Mouse (Mus musculus): ENCODE results near the gene Lrrc3. TPM values are rescaled to one million over a fixed set of nuclear protein-coding genes. Genes with fewer than 3 reads are reported as not detected.

The Lrrc3 gene
- polyA plus RNA-seq, 1 experiment, result 0.01 TPM

DNA sequence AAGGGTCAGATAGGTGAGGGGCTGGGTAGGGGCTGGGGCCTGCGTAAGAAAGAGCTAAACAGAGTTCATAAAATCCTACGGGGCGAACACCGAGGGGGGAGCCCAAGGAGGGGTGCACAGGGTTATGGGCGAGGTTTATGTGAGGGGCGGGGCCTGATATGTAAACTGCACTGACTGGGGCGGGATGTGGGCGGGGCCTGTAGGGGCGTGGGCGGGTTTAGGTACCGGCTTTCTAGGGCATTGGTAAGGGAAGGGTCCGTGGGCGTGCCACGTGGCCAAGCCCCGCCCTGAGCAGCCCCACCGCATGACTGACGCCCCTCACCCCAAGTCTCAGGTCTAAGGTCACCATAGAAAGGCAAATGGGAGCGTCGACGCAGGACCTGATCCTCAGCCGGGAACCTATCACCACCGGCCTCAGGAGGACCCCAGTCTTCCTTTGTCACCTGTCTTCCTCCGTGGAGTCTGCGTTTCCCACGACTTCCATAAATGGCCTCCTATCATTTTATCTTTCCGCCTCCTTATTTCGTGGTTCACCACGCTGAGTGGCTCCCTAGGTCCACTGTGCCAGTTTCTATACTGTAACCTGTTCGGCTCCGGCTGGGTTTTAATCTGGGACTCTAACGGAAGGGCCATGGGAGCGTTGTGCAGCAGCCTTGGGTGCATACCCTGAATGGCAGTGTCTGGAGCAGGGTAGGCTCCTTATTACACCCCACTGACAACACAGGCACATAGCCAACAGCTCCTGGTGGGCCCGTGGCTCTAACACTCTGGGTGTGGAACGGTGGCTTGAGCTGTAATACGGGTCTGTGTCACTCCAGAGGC, 769 bp upstream of the Lrrc3 start:
- Histone ChIP-seq H3ac (ENCODE audit: control insufficient read depth, insufficient read length) (no peak overlapping the region), H3K27me3 (ENCODE audit: control insufficient read depth, insufficient read depth, insufficient read length) (peaks cover 48% of the 10 kb centered on the region), H3K4me3 (no peak overlapping the region), H3K4me2 (ENCODE audit: low read depth) (no peak overlapping the region), H3K36me3 (ENCODE audit: control insufficient read depth, insufficient read depth) (no peaks in the 10 kb centered on the region), H3K79me2 (ENCODE audit: control insufficient read depth, insufficient read depth) (no peaks in the 10 kb centered on the region)
- no peak for TF ChIP-seq CEBPB (IDR thresholded peaks at IDR 0.05; ENCODE audit: insufficient read depth, poor library complexity, severe bottlenecking)
- TF ChIP-seq SRF (IDR thresholded peaks at IDR 0.05; ENCODE audit: control insufficient read depth, insufficient read length, low read depth), result no peak
- no peak for TF ChIP-seq TCF3 (IDR thresholded peaks at IDR 0.05; ENCODE audit: insufficient read length, low read depth)
- no peak for TF ChIP-seq REST (IDR thresholded peaks at IDR 0.05; ENCODE audit: insufficient read depth, insufficient read length)
- no peak for TF ChIP-seq USF1 (IDR thresholded peaks at IDR 0.05; ENCODE audit: low read depth)
- TF ChIP-seq MYOD1 (IDR thresholded peaks at IDR 0.05; ENCODE audit: control insufficient read depth in 1 of 3, insufficient read length in 2 of 3, low read depth in 2 of 3), result no peak
- TF ChIP-seq MAX (IDR thresholded peaks at IDR 0.05; ENCODE audit: low read depth), result no peak
- TF ChIP-seq TCF12 (IDR thresholded peaks at IDR 0.05; ENCODE audit: insufficient read depth, poor library complexity, severe bottlenecking), result no peak
- no peak for TF ChIP-seq E2F4 (IDR thresholded peaks at IDR 0.05; ENCODE audit: insufficient read depth)
- TF ChIP-seq POLR2A (IDR thresholded peaks at IDR 0.05; ENCODE audit: insufficient read length, low read depth), result no peak
- no peak for TF ChIP-seq MYOG (IDR thresholded peaks at IDR 0.05; ENCODE audit: control insufficient read depth in 1 of 3, insufficient read depth in 1 of 3, insufficient read length in 2 of 3, low read depth in 2 of 3)
- no peak for TF ChIP-seq POLR2AphosphoS2 (IDR thresholded peaks at IDR 0.05; ENCODE audit: insufficient read length, low read depth)

DNA sequence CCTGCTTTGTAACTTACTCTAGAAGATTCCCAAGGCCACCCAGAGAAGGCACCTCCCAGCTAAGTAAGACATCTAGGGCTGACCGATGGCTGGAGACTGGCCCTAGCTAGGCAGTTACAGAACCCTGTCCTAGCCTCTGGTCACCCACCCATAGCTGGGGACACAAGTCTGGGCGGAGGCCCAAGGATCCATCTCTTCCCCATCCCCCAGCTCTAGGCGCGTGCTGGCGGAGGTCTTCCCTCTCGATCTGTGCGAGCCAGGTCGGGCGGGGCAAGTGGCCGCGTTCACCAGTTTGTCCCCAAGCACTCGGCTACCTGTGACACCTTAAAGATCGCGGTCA, 495 bp downstream of the Lrrc3 start:
- Histone ChIP-seq H3ac (ENCODE audit: control insufficient read depth, insufficient read length) (no peak overlapping the region), H3K79me2 (ENCODE audit: control insufficient read depth, insufficient read depth) (no peaks in the 10 kb centered on the region), H3K27me3 (ENCODE audit: control insufficient read depth, insufficient read depth, insufficient read length) (peaks cover 50% of the 10 kb centered on the region), H3K4me2 (ENCODE audit: low read depth) (no peak overlapping the region), H3K4me3 (no peak overlapping the region), H3K36me3 (ENCODE audit: control insufficient read depth, insufficient read depth) (no peaks in the 10 kb centered on the region)
- no peak for TF ChIP-seq MYOG (IDR thresholded peaks at IDR 0.05; ENCODE audit: control insufficient read depth in 1 of 3, insufficient read depth in 1 of 3, insufficient read length in 2 of 3, low read depth in 2 of 3)
- TF ChIP-seq TCF12 (IDR thresholded peaks at IDR 0.05; ENCODE audit: insufficient read depth, poor library complexity, severe bottlenecking), result no peak
- no peak for TF ChIP-seq POLR2AphosphoS2 (IDR thresholded peaks at IDR 0.05; ENCODE audit: insufficient read length, low read depth)
- no peak for TF ChIP-seq MAX (IDR thresholded peaks at IDR 0.05; ENCODE audit: low read depth)
- no peak for TF ChIP-seq TCF3 (IDR thresholded peaks at IDR 0.05; ENCODE audit: insufficient read length, low read depth)
- no peak for TF ChIP-seq POLR2A (IDR thresholded peaks at IDR 0.05; ENCODE audit: insufficient read length, low read depth)
- no peak for TF ChIP-seq MYOD1 (IDR thresholded peaks at IDR 0.05; ENCODE audit: control insufficient read depth in 1 of 3, insufficient read length in 2 of 3, low read depth in 2 of 3)
- TF ChIP-seq REST (IDR thresholded peaks at IDR 0.05; ENCODE audit: insufficient read depth, insufficient read length), result no peak
- TF ChIP-seq E2F4 (IDR thresholded peaks at IDR 0.05; ENCODE audit: insufficient read depth), result no peak
- TF ChIP-seq CEBPB (IDR thresholded peaks at IDR 0.05; ENCODE audit: insufficient read depth, poor library complexity, severe bottlenecking), result no peak
- TF ChIP-seq USF1 (IDR thresholded peaks at IDR 0.05; ENCODE audit: low read depth), result no peak
- no peak for TF ChIP-seq SRF (IDR thresholded peaks at IDR 0.05; ENCODE audit: control insufficient read depth, insufficient read length, low read depth)

DNA sequence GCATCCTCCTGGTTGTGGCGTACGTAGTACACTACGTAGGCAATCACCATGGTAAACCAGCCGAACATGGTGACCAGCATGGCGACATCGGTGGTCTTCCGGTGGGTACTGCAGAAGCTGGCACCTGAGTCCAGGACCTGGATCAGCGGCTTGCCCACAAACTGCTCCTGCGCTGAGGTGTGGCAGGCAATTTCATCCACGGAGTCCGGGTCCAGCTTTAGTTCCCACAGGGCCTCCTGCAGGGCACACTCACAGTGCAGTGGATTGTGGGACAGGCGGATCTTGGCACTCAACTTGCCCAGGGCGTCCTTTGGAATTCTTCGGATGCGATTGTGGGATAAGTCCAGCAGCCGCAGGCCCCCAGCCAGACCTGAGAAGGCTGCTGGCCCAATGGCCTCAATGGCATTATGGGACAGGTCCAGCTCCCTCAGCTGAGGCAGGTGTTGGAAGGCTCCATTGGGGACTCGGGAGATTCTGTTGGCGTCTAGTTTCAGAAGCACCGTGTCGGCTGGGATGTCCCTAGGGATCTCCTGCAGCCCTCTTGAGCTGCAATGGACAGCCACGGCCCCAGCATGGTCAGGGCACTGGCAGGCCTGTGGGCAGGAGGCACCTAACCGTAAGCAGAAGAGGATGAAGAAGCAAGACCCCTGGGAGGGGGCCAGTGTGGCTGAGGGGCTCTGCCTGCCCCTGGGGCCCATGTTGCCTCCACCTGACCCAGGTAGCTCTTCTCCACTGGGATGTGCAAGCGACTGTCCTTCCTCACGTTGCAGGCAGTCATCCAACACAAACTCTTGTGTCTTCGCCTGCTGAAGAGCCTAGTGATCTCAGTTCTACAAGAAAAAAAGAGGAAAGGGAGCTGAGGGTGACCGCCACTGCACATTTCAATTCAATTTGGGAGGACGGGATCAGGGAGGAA, 1.2 kb downstream of the Lrrc3 start:
- Histone ChIP-seq H3K79me2 (ENCODE audit: control insufficient read depth, insufficient read depth) (no peaks in the 10 kb centered on the region), H3K36me3 (ENCODE audit: control insufficient read depth, insufficient read depth) (no peaks in the 10 kb centered on the region), H3K27me3 (ENCODE audit: control insufficient read depth, insufficient read depth, insufficient read length) (peaks cover 57% of the 10 kb centered on the region), H3ac (ENCODE audit: control insufficient read depth, insufficient read length) (no peak overlapping the region), H3K4me3 (no peak overlapping the region), H3K4me2 (ENCODE audit: low read depth) (no peak overlapping the region)
- TF ChIP-seq TCF12 (IDR thresholded peaks at IDR 0.05; ENCODE audit: insufficient read depth, poor library complexity, severe bottlenecking), result no peak
- TF ChIP-seq MYOD1 (IDR thresholded peaks at IDR 0.05; ENCODE audit: control insufficient read depth in 1 of 3, insufficient read length in 2 of 3, low read depth in 2 of 3), result no peak
- no peak for TF ChIP-seq CEBPB (IDR thresholded peaks at IDR 0.05; ENCODE audit: insufficient read depth, poor library complexity, severe bottlenecking)
- no peak for TF ChIP-seq REST (IDR thresholded peaks at IDR 0.05; ENCODE audit: insufficient read depth, insufficient read length)
- TF ChIP-seq USF1 (IDR thresholded peaks at IDR 0.05; ENCODE audit: low read depth), result no peak

DNA sequence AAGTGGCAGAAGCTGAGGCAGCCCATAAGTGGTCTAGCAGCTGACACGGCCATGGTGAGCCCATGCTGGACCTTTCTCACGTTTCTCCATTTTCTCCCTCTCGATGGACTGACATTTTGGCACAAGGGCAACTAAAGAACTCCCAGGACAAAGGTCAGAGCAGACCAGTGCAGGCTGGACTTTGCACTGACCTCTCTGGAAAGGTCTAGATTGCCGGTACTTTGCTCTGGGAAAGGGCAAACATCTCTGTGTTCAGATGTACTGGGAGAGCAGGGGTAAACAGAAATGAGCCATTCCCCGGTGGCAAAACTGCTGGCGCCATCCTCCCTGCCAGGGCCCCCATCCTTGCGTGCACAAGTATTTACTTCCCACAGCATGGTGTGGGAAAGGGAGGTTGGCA, 2.2 kb downstream of the Lrrc3 start:
- Histone ChIP-seq H3K79me2 (ENCODE audit: control insufficient read depth, insufficient read depth) (no peaks in the 10 kb centered on the region), H3K27me3 (ENCODE audit: control insufficient read depth, insufficient read depth, insufficient read length) (peaks cover 65% of the 10 kb centered on the region), H3K4me3 (no peak overlapping the region), H3ac (ENCODE audit: control insufficient read depth, insufficient read length) (no peak overlapping the region), H3K4me2 (ENCODE audit: low read depth) (no peak overlapping the region), H3K36me3 (ENCODE audit: control insufficient read depth, insufficient read depth) (no peaks in the 10 kb centered on the region)
- no peak for TF ChIP-seq POLR2AphosphoS2 (IDR thresholded peaks at IDR 0.05; ENCODE audit: insufficient read length, low read depth)
- no peak for TF ChIP-seq TCF3 (IDR thresholded peaks at IDR 0.05; ENCODE audit: insufficient read length, low read depth)
- TF ChIP-seq CEBPB (IDR thresholded peaks at IDR 0.05; ENCODE audit: insufficient read depth, poor library complexity, severe bottlenecking), result no peak
- TF ChIP-seq E2F4 (IDR thresholded peaks at IDR 0.05; ENCODE audit: insufficient read depth), result no peak
- no peak for TF ChIP-seq MYOG (IDR thresholded peaks at IDR 0.05; ENCODE audit: control insufficient read depth in 1 of 3, insufficient read depth in 1 of 3, insufficient read length in 2 of 3, low read depth in 2 of 3)
- TF ChIP-seq USF1 (IDR thresholded peaks at IDR 0.05; ENCODE audit: low read depth), result no peak
- no peak for TF ChIP-seq POLR2A (IDR thresholded peaks at IDR 0.05; ENCODE audit: insufficient read length, low read depth)
- TF ChIP-seq TCF12 (IDR thresholded peaks at IDR 0.05; ENCODE audit: insufficient read depth, poor library complexity, severe bottlenecking), result no peak
- TF ChIP-seq MYOD1 (IDR thresholded peaks at IDR 0.05; ENCODE audit: control insufficient read depth in 1 of 3, insufficient read length in 2 of 3, low read depth in 2 of 3), result no peak
- no peak for TF ChIP-seq MAX (IDR thresholded peaks at IDR 0.05; ENCODE audit: low read depth)
- no peak for TF ChIP-seq SRF (IDR thresholded peaks at IDR 0.05; ENCODE audit: control insufficient read depth, insufficient read length, low read depth)
- no peak for TF ChIP-seq REST (IDR thresholded peaks at IDR 0.05; ENCODE audit: insufficient read depth, insufficient read length)
